Mouse (Mus musculus): ENCODE results near the gene Acta2. TPM values are rescaled to one million over a fixed set of nuclear protein-coding genes. Genes with fewer than 3 reads are reported as not detected.

Acta2 gene
- polyA plus RNA-seq, 1 experiment from 2014 or later, result 66.9 TPM

GRCm38 (mm10) chr19:34241247-34241915, 14.0 kb downstream of the Acta2 start:
- peaks cover 3% of the 10 kb centered on the region for H3K4me1 ChIP-seq
- H3K27me3 ChIP-seq, result no peaks in the 10 kb centered on the region
- H3K27ac ChIP-seq, result no peak overlapping the region
- H3K36me3 ChIP-seq, result peaks cover 23% of the 10 kb centered on the region
- 67% methylated on average over 15 of the region's 15 CpGs for WGBS
- H3K4me3 ChIP-seq, result no peak overlapping the region
- no peaks in the 10 kb centered on the region for H3K9me3 ChIP-seq
- H3K4me2 ChIP-seq, result no peak overlapping the region
- no peak overlapping the region for H3K9ac ChIP-seq
- ATAC-seq (ENCODE audit: insufficient number of reproducible peaks, insufficient read depth, low FRiP score, low TSS enrichment, low read depth), result no peak

GRCm38 (mm10) chr19:34240273-34241039, 14.9 kb downstream of the Acta2 start:
- Histone ChIP-seq H3K27me3 (no peaks in the 10 kb centered on the region), H3K27ac (no peak overlapping the region), H3K9me3 (no peaks in the 10 kb centered on the region), H3K4me1 (peaks cover 3% of the 10 kb centered on the region), H3K36me3 (peaks cover 23% of the 10 kb centered on the region), H3K9ac (no peak overlapping the region), H3K4me3 (no peak overlapping the region), H3K4me2 (no peak overlapping the region)
- WGBS, result 87% methylated on average over 5 of the region's 5 CpGs
- no peak for ATAC-seq (ENCODE audit: insufficient number of reproducible peaks, insufficient read depth, low FRiP score, low TSS enrichment, low read depth)

GRCm38 (mm10) chr19:34237746-34238145, 17.6 kb downstream of the Acta2 start:
- Histone ChIP-seq H3K9me3 (no peaks in the 10 kb centered on the region), H3K36me3 (peaks cover 32% of the 10 kb centered on the region), H3K27me3 (no peaks in the 10 kb centered on the region), H3K27ac (no peak overlapping the region), H3K4me2 (no peak overlapping the region), H3K9ac (no peak overlapping the region), H3K4me1 (no peaks in the 10 kb centered on the region), H3K4me3 (no peak overlapping the region)
- WGBS, result 95% methylated on average over 2 of the region's 2 CpGs
- no peak for ATAC-seq (ENCODE audit: insufficient number of reproducible peaks, insufficient read depth, low FRiP score, low TSS enrichment, low read depth)

GRCm38 (mm10) chr19:34236049-34236448, 19.3 kb downstream of the Acta2 start:
- Histone ChIP-seq H3K4me2 (no peak overlapping the region), H3K9me3 (no peaks in the 10 kb centered on the region), H3K4me1 (no peaks in the 10 kb centered on the region), H3K27me3 (no peaks in the 10 kb centered on the region), H3K9ac (no peak overlapping the region), H3K27ac (no peak overlapping the region), H3K4me3 (no peak overlapping the region), H3K36me3 (peaks cover 32% of the 10 kb centered on the region)
- 97% methylated on average over 3 of the region's 3 CpGs for WGBS
- ATAC-seq (ENCODE audit: insufficient number of reproducible peaks, insufficient read depth, low FRiP score, low TSS enrichment, low read depth), result no peak

- WGBS, result 77% methylated on average over 14 of the region's 14 CpGs
- Histone ChIP-seq H3K4me1 (no peaks in the 10 kb centered on the region), H3K4me3 (no peak overlapping the region), H3K36me3 (peaks cover 25% of the 10 kb centered on the region), H3K9ac (no peak overlapping the region), H3K9me3 (no peaks in the 10 kb centered on the region), H3K4me2 (no peak overlapping the region), H3K27ac (no peak overlapping the region), H3K27me3 (no peaks in the 10 kb centered on the region)
- no peak for ATAC-seq (ENCODE audit: insufficient number of reproducible peaks, insufficient read depth, low FRiP score, low TSS enrichment, low read depth)
These were observed 21.4 kb downstream of the Acta2 start for GRCm38 (mm10) chr19:34233944-34234343.

- H3K4me1 ChIP-seq, result no peaks in the 10 kb centered on the region
- H3K27ac ChIP-seq, result no peak overlapping the region
- WGBS, result 50% methylated on average over 5 of the region's 5 CpGs
- no peak for ATAC-seq (ENCODE audit: insufficient number of reproducible peaks, insufficient read depth, low FRiP score, low TSS enrichment, low read depth)
- H3K9ac ChIP-seq, result no peak overlapping the region
- H3K27me3 ChIP-seq, result no peaks in the 10 kb centered on the region
- H3K36me3 ChIP-seq, result peaks cover 15% of the 10 kb centered on the region
- no peak overlapping the region for H3K4me3 ChIP-seq
- H3K4me2 ChIP-seq, result no peak overlapping the region
- no peaks in the 10 kb centered on the region for H3K9me3 ChIP-seq
These were observed 23.1 kb downstream of the Acta2 start for GRCm38 (mm10) chr19:34232326-34232725.

GRCm38 (mm10) chr19:34231596-34231995, 23.8 kb downstream of the Acta2 start:
- no peak for ATAC-seq (ENCODE audit: insufficient number of reproducible peaks, insufficient read depth, low FRiP score, low TSS enrichment, low read depth)
- Histone ChIP-seq H3K36me3 (peaks cover 15% of the 10 kb centered on the region), H3K27ac (no peak overlapping the region), H3K27me3 (no peaks in the 10 kb centered on the region), H3K4me3 (no peak overlapping the region), H3K4me1 (no peaks in the 10 kb centered on the region), H3K9ac (no peak overlapping the region), H3K4me2 (no peak overlapping the region), H3K9me3 (no peaks in the 10 kb centered on the region)
- 71% methylated on average over 7 of the region's 7 CpGs for WGBS

- no peak for ATAC-seq (ENCODE audit: insufficient number of reproducible peaks, insufficient read depth, low FRiP score, low TSS enrichment, low read depth)
- 94% methylated on average over 3 of the region's 3 CpGs for WGBS
- H3K9ac ChIP-seq, result no peak overlapping the region
These were observed 32.6 kb downstream of the Acta2 start for GRCm38 (mm10) chr19:34222805-34223204.

GRCm38 (mm10) chr19:34220732-34221380, 34.5 kb downstream of the Acta2 start:
- Histone ChIP-seq H3K9me3 (no peaks in the 10 kb centered on the region), H3K4me2 (no peak overlapping the region), H3K4me3 (no peak overlapping the region), H3K27ac (no peak overlapping the region), H3K4me1 (peaks cover 9% of the 10 kb centered on the region), H3K36me3 (no peaks in the 10 kb centered on the region), H3K27me3 (no peaks in the 10 kb centered on the region), H3K9ac (no peak overlapping the region)
- no peak for ATAC-seq (ENCODE audit: insufficient number of reproducible peaks, insufficient read depth, low FRiP score, low TSS enrichment, low read depth)
- 76% methylated on average over 3 of the region's 3 CpGs for WGBS

More at GRCm38 (mm10) chr19:34222805-34223204, 32.6 kb downstream of the Acta2 start:
- peaks cover 6% of the 10 kb centered on the region; the same call in 1 of the 2 replicates for H3K36me3 ChIP-seq
- no peaks in the 10 kb centered on the region for H3K9me3 ChIP-seq
- no peak overlapping the region for H3K27ac ChIP-seq
- H3K27me3 ChIP-seq, result no peaks in the 10 kb centered on the region
- no peak overlapping the region for H3K4me2 ChIP-seq
- peaks cover 4% of the 10 kb centered on the region; the same call in 1 of the 2 replicates for H3K4me1 ChIP-seq
- no peak overlapping the region for H3K4me3 ChIP-seq

GRCm38 (mm10) chr19:34219260-34219968, 36.0 kb downstream of the Acta2 start:
- no peak for ATAC-seq (ENCODE audit: insufficient number of reproducible peaks, insufficient read depth, low FRiP score, low TSS enrichment, low read depth)
- Histone ChIP-seq H3K4me2 (no peak overlapping the region), H3K4me1 (peaks cover 9% of the 10 kb centered on the region), H3K9me3 (no peaks in the 10 kb centered on the region), H3K36me3 (no peaks in the 10 kb centered on the region), H3K27ac (no peak overlapping the region), H3K27me3 (no peaks in the 10 kb centered on the region), H3K4me3 (no peak overlapping the region), H3K9ac (no peak overlapping the region)
- WGBS, result 71% methylated on average over 5 of the region's 5 CpGs

- Histone ChIP-seq H3K4me3 (no peak overlapping the region), H3K36me3 (no peaks in the 10 kb centered on the region), H3K9ac (no peak overlapping the region), H3K9me3 (no peaks in the 10 kb centered on the region), H3K27me3 (no peaks in the 10 kb centered on the region), H3K27ac (no peak overlapping the region), H3K4me1 (peaks cover 9% of the 10 kb centered on the region), H3K4me2 (no peak overlapping the region)
- WGBS, result 85% methylated on average over 3 of the region's 3 CpGs
- ATAC-seq (ENCODE audit: insufficient number of reproducible peaks, insufficient read depth, low FRiP score, low TSS enrichment, low read depth), result no peak
These were observed 37.6 kb downstream of the Acta2 start for GRCm38 (mm10) chr19:34217761-34218160.

Data from embryonic facial prominence, embryonic 13.5 days (tissue).